Mouse (Mus musculus): Measurements from ENCODE around the gene Tsga10ip. TPM values are rescaled to one million over a fixed set of nuclear protein-coding genes. Genes with fewer than 3 reads are reported as not detected.

Tsga10ip gene
- polyA plus RNA-seq, 2 experiments, result 0.14 TPM; not detected in 1

DNA sequence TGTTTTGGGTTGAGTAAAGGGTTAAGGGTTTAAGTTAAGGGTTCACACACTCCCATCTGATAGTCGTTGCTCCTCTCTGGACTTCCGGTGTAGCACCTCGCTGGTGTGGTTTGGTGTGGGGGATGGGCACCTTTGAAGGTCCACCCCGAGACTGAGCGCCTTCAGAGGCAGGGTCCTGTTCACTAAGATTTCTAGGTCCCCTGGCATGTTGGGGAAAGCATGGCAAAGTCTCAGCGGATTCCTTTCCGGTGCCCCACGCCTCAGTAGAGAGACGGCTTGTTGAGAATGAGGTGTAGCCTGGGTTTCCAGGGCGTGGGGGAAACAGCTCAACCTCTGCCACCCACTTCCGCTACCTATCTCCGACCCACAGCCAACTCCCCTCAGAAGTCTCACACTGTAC is 12.7 kb downstream of the Tsga10ip start:
- no peak for TF ChIP-seq POLR2A (IDR thresholded peaks at IDR 0.05; ENCODE audit: borderline replicate concordance, extremely low read depth, insufficient read depth, insufficient read length)
- peak overlapping the region; percentile 84 for H3K4me2 ChIP-seq (replicated peaks; ENCODE audit: low read depth, low read length, severe bottlenecking)
- peaks cover 23% of the 10 kb centered on the region for H3K4me1 ChIP-seq (ENCODE audit: control insufficient read depth, insufficient read depth, low read length)
- H3K9me3 ChIP-seq (ENCODE audit: control insufficient read depth, low read length), result no peaks in the 10 kb centered on the region
- no peak for ATAC-seq (ENCODE audit: low FRiP score, low read depth)
- H3K36me3 ChIP-seq (ENCODE audit: control insufficient read depth, insufficient read depth, low read length), result peaks cover 11% of the 10 kb centered on the region
- WGBS, result 22% methylated on average over 12 of the region's 12 CpGs
- H3K4me3 ChIP-seq (replicated peaks; ENCODE audit: low read length), result peak overlapping the region; percentile 99
- H3K27me3 ChIP-seq (ENCODE audit: control insufficient read depth, insufficient read depth, low read length), result no peaks in the 10 kb centered on the region
- H3K9ac ChIP-seq (ENCODE audit: low read depth, low read length, severe bottlenecking), result peak overlapping the region; percentile 91
- no peak for DNase-seq (ENCODE audit: low spot score)
- peak overlapping the region; percentile 79; the same call in 1 of the 2 replicates for H3K27ac ChIP-seq (replicated peaks; ENCODE audit: low read depth, low read length)

DNA sequence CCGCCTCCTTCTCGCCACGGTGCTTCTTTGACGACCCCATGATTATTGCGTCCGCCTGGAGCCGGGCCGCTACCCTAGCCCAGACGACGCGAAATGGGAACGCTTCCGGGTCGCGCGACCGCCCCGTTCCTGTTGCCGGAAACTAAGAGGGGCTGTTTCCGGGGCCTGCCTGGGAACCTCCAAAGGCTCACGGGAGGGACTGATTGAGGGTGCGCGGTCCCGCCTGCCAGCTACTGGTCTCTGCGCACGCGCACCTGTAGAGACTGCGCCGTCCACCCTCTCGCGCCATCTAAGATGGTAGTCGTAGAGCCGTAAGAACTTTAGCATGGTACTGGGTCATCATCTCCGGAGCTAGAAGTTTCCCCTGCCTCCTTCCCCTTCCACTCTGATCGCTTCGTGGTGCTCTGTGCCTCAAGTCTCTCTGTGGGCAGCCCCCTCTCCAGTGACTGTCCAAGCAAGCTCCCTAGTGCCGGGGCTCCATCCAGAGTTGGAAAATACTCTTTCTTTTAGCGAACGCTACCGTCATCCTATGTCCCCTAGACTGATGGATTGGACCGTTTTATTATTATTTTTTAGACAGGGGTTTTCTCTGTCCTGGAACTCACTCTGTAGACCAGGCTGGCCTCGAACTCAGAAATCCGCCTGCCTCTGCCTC is 13.6 kb downstream of the Tsga10ip start, which contains the start of gene Sart1:
Gene Sart1, minus strand, starts transcription at position 116 of the 655 bp plus-strand sequence.
- peak; percentile 72; the same call in 1 of the 2 replicates for TF ChIP-seq POLR2A (IDR thresholded peaks at IDR 0.05; ENCODE audit: borderline replicate concordance, extremely low read depth, insufficient read depth, insufficient read length)
- peak within 1 kb of the TSS; percentile 91 for H3K9ac ChIP-seq (ENCODE audit: low read depth, low read length, severe bottlenecking)
- H3K27me3 ChIP-seq (ENCODE audit: control insufficient read depth, insufficient read depth, low read length), result no peaks in the 10 kb centered on the region
- H3K9me3 ChIP-seq (ENCODE audit: control insufficient read depth, low read length), result no peaks in the 10 kb centered on the region
- H3K4me1 ChIP-seq (ENCODE audit: control insufficient read depth, insufficient read depth, low read length), result peaks cover 23% of the 10 kb centered on the region
- peak within 1 kb of the TSS; percentile 84 for H3K4me2 ChIP-seq (replicated peaks; ENCODE audit: low read depth, low read length, severe bottlenecking)
- H3K36me3 ChIP-seq (ENCODE audit: control insufficient read depth, insufficient read depth, low read length), result peaks cover 20% of the 10 kb centered on the region
- DNase-seq (ENCODE audit: low spot score) (peak; percentile 99), ATAC-seq (ENCODE audit: low FRiP score, low read depth) (peak; percentile 95)
- peak within 1 kb of the TSS; percentile 99 for H3K4me3 ChIP-seq (replicated peaks; ENCODE audit: low read length)
- peak within 1 kb of the TSS; percentile 79 for H3K27ac ChIP-seq (replicated peaks; ENCODE audit: low read depth, low read length)
- 4% methylated on average over 43 of the region's 43 CpGs for WGBS

DNA sequence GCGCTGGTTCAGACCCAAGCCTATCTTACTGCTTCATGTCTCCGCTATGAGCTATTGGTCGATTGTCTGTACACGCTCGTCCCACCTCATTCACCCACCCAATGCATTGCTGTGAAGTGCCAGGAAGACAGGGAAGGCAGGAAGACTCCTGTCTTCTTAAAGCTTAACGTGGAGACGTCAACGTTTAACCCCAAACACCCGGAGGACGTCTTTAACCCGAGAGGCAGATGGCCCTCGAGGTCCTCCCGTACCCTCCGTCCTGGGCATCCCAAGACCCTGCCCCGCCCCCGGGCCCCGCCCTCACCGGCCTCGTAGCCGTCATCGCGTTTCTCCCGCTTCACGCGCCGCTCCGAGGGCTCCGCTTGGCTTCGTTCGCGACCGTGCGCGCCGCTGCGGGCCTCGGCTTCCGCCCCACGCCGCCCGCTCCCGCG is 14.3 kb downstream of the Tsga10ip start:
- Histone ChIP-seq H3K27me3 (ENCODE audit: control insufficient read depth, insufficient read depth, low read length) (no peaks in the 10 kb centered on the region), H3K36me3 (ENCODE audit: control insufficient read depth, insufficient read depth, low read length) (peaks cover 27% of the 10 kb centered on the region), H3K9me3 (ENCODE audit: control insufficient read depth, low read length) (no peaks in the 10 kb centered on the region), H3K4me2 (replicated peaks; ENCODE audit: low read depth, low read length, severe bottlenecking) (peak overlapping the region; percentile 84), H3K4me3 (replicated peaks; ENCODE audit: low read length) (peak overlapping the region; percentile 99), H3K27ac (replicated peaks; ENCODE audit: low read depth, low read length) (peak overlapping the region; percentile 79; the same call in 1 of the 2 replicates), H3K4me1 (ENCODE audit: control insufficient read depth, insufficient read depth, low read length) (peaks cover 23% of the 10 kb centered on the region), H3K9ac (ENCODE audit: low read depth, low read length, severe bottlenecking) (peak overlapping the region; percentile 91)
- ATAC-seq (ENCODE audit: low FRiP score, low read depth), result peak; percentile 45; the same call in 1 of the 2 replicates
- no peak for TF ChIP-seq POLR2A (IDR thresholded peaks at IDR 0.05; ENCODE audit: borderline replicate concordance, extremely low read depth, insufficient read depth, insufficient read length)
- WGBS, result 2% methylated on average over 39 of the region's 43 CpGs
- DNase-seq (ENCODE audit: low spot score), result no peak

DNA sequence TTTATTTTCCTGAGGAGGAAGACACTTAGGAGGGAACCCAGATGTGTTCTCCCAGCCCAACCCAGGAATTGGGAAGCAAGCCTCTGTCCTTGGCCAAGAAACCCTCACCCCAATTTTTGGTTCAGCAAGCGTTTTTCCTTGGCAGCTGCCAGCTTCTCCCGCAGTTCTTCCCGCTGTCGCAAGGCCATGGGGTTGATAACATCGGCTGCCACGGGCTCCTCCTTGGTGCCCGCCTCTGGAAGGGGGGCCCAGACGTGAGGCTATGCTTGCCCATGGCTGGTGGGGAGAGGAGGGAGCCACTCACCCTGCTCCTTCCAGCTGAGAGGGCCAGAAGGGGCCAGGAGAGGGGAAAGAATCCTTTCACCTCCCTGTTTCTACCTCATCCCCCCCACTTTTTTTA is 17.6 kb downstream of the Tsga10ip start:
- no peak overlapping the region for H3K27ac ChIP-seq (replicated peaks; ENCODE audit: low read depth, low read length)
- no peak overlapping the region for H3K9ac ChIP-seq (ENCODE audit: low read depth, low read length, severe bottlenecking)
- ATAC-seq (ENCODE audit: low FRiP score, low read depth), result no peak
- H3K4me2 ChIP-seq (replicated peaks; ENCODE audit: low read depth, low read length, severe bottlenecking), result no peak overlapping the region
- DNase-seq (ENCODE audit: low spot score), result no peak
- H3K4me1 ChIP-seq (ENCODE audit: control insufficient read depth, insufficient read depth, low read length), result peaks cover 15% of the 10 kb centered on the region
- H3K27me3 ChIP-seq (ENCODE audit: control insufficient read depth, insufficient read depth, low read length), result no peaks in the 10 kb centered on the region
- TF ChIP-seq POLR2A (IDR thresholded peaks at IDR 0.05; ENCODE audit: borderline replicate concordance, extremely low read depth, insufficient read depth, insufficient read length), result no peak
- H3K4me3 ChIP-seq (replicated peaks; ENCODE audit: low read length), result no peak overlapping the region
- H3K9me3 ChIP-seq (ENCODE audit: control insufficient read depth, low read length), result no peaks in the 10 kb centered on the region
- H3K36me3 ChIP-seq (ENCODE audit: control insufficient read depth, insufficient read depth, low read length), result peaks cover 59% of the 10 kb centered on the region
- 90% methylated on average over 8 of the region's 8 CpGs for WGBS

DNA sequence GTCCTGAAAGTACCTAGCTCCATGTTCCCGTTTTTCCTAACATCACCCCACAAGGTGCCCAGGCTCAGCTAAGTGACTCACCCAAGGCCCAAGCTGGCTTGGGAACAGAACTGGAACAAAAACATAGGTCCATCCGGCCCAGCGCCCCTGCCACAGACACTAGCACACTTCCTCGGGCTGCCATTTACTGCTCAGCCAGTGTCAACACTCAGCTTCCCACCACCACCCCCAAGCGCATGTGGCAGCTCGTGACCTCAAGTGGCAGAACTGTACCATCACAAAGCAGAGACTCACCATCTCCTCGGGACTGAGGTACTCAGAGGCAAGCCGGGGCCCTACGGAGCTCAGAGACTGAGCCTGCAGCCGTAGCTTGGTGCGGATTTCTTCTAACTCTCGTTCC is 19.0 kb downstream of the Tsga10ip start:
- Histone ChIP-seq H3K9me3 (ENCODE audit: control insufficient read depth, low read length) (no peaks in the 10 kb centered on the region), H3K36me3 (ENCODE audit: control insufficient read depth, insufficient read depth, low read length) (peaks cover 72% of the 10 kb centered on the region), H3K4me1 (ENCODE audit: control insufficient read depth, insufficient read depth, low read length) (peaks cover 11% of the 10 kb centered on the region), H3K27ac (replicated peaks; ENCODE audit: low read depth, low read length) (no peak overlapping the region), H3K4me3 (replicated peaks; ENCODE audit: low read length) (no peak overlapping the region), H3K27me3 (ENCODE audit: control insufficient read depth, insufficient read depth, low read length) (no peaks in the 10 kb centered on the region), H3K4me2 (replicated peaks; ENCODE audit: low read depth, low read length, severe bottlenecking) (no peak overlapping the region), H3K9ac (ENCODE audit: low read depth, low read length, severe bottlenecking) (no peak overlapping the region)
- DNase-seq (ENCODE audit: low spot score), result no peak
- TF ChIP-seq POLR2A (IDR thresholded peaks at IDR 0.05; ENCODE audit: borderline replicate concordance, extremely low read depth, insufficient read depth, insufficient read length), result no peak
- no peak for ATAC-seq (ENCODE audit: low FRiP score, low read depth)
- 90% methylated on average over 12 of the region's 12 CpGs for WGBS

All from limb, embryonic 14.5 days (tissue).